Mouse (Mus musculus): ENCODE data around the gene Zfp459.
"Not testable (repeated sequence)": the region's sequence is repeated elsewhere in the genome, so short reads cannot be mapped to it uniquely, and the experiment has no call there.

DNA sequence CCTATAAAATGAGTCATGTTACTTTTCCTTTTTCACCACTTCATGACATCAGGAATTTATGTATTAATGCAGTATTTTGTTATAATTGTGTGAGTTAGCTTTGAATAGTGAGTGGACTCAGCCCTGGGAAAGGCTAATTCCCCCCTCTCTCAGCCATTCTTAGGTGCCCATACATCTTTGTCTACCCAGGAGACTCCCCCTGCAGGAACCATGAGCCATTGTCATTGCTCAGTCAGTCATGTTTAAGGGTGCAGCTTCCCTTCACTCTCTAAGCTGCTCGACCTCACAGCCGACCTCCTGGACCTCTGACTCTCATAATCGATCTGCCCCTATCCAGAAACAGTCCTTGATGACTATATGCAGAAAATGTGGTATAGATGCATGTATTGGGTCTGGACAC lies 45.0 kb downstream of the Zfp459 start:
- TF ChIP-seq POLR2A (IDR thresholded peaks at IDR 0.05; ENCODE audit: borderline replicate concordance, low read depth, low read length); CTCF (IDR thresholded peaks at IDR 0.05; ENCODE audit: low read depth, low read length): not testable (repeated sequence)
